Mouse (Mus musculus): Measurements from ENCODE around the gene Olfr1333. TPM values are rescaled to one million over a fixed set of nuclear protein-coding genes. Genes with fewer than 3 reads are reported as not detected.

Olfr1333 gene
- polyA plus RNA-seq, 1 experiment from 2014 or later = not detected

Other genes starting within 250 kb of the Olfr1333 start
- gene Cfap57, start 215.5 kb downstream of the Olfr1333 start, polyA plus RNA-seq (2015; fragmentation: Nextera tagmentation; extraction: Ambion mirVana) = 0.97 and 1.0 TPM in 2 replicates
- 105 and 118 TPM in 2 replicates for gene Ebna1bp2, start 215.5 kb downstream of the Olfr1333 start, polyA plus RNA-seq (2015; fragmentation: Nextera tagmentation; extraction: Ambion mirVana)
- not detected in 2 replicates for gene Olfr62, start 177.3 kb downstream of the Olfr1333 start, polyA plus RNA-seq (2015; fragmentation: Nextera tagmentation; extraction: Ambion mirVana)
- gene Olfr1342, start 143.5 kb downstream of the Olfr1333 start, polyA plus RNA-seq (2015; fragmentation: Nextera tagmentation; extraction: Ambion mirVana) = not detected in 2 replicates
- not detected in 2 replicates for gene Olfr1341, start 132.8 kb downstream of the Olfr1333 start, polyA plus RNA-seq (2015; fragmentation: Nextera tagmentation; extraction: Ambion mirVana)
- gene Olfr1340, start 116.1 kb downstream of the Olfr1333 start, polyA plus RNA-seq (2015; fragmentation: Nextera tagmentation; extraction: Ambion mirVana) = not detected in 2 replicates
- gene Olfr1339, start 104.1 kb downstream of the Olfr1333 start, polyA plus RNA-seq (2015; fragmentation: Nextera tagmentation; extraction: Ambion mirVana) = not detected in 2 replicates
- not detected in 2 replicates for gene Olfr1338, start 77.5 kb downstream of the Olfr1333 start, polyA plus RNA-seq (2015; fragmentation: Nextera tagmentation; extraction: Ambion mirVana)
- not detected in 2 replicates for gene Olfr1337, start 53.7 kb downstream of the Olfr1333 start, polyA plus RNA-seq (2015; fragmentation: Nextera tagmentation; extraction: Ambion mirVana)
- gene Olfr1335, start 26.3 kb downstream of the Olfr1333 start, polyA plus RNA-seq (2015; fragmentation: Nextera tagmentation; extraction: Ambion mirVana) = not detected in 2 replicates
- gene Olfr1331, start 28.4 kb upstream of the Olfr1333 start, polyA plus RNA-seq (2015; fragmentation: Nextera tagmentation; extraction: Ambion mirVana) = not detected in 2 replicates
- 0.05 TPM in 1 of 2 replicates, not detected in the other for gene Olfr1330, start 52.3 kb upstream of the Olfr1333 start, polyA plus RNA-seq (2015; fragmentation: Nextera tagmentation; extraction: Ambion mirVana)
- gene Olfr1329, start 81.2 kb upstream of the Olfr1333 start, polyA plus RNA-seq (2015; fragmentation: Nextera tagmentation; extraction: Ambion mirVana) = not detected in 2 replicates
- not detected in 2 replicates for gene Olfr1328, start 102.3 kb upstream of the Olfr1333 start, polyA plus RNA-seq (2015; fragmentation: Nextera tagmentation; extraction: Ambion mirVana)
- gene Lao1, start 125.3 kb upstream of the Olfr1333 start, polyA plus RNA-seq (2015; fragmentation: Nextera tagmentation; extraction: Ambion mirVana) = not detected in 2 replicates

Measured in intestine, embryonic 16.5 days (tissue).